12 mouse cellular contexts compared by ENCODE assay signal in genomic region chr10:117641400-117642200, GRCm38 (mm10). TPM values are rescaled to one million over a fixed set of nuclear protein-coding genes. Genes with fewer than 3 reads are reported as not detected.
DNase-seq lines count a peak whose midpoint lies in the region; ATAC-seq and TF ChIP-seq lines count a peak whose summit lies in the region.
"Had no signal": no experiment of that assay in that cellular context is flagged by ENCODE, and none has a peak within 500 bp of the region (broad histone marks: within the 10 kb centered on the region; RNA-seq: fewer than 3 reads in every experiment).

No protein-coding gene starts in this region.

- no peak overlapping the region for H3K27ac ChIP-seq in neural tube, embryonic 15.5 days (replicated peaks)
- no peak overlapping the region for H3K27ac ChIP-seq in forebrain, postnatal 0 days (ENCODE audit: low read depth, low read length)
- no peak overlapping the region for H3K27ac ChIP-seq in hindbrain, postnatal 0 days
- H3K27ac ChIP-seq: liver, embryonic 15.5 days had no signal

- 69% methylated on average over 20 of the region's 20 CpGs for WGBS in neural tube, embryonic 15.5 days
- 43% methylated on average over 20 of the region's 20 CpGs for WGBS in forebrain, postnatal 0 days
- 54% methylated on average over 20 of the region's 20 CpGs for WGBS in hindbrain, postnatal 0 days

- no peaks in the 10 kb centered on the region for H3K9me3 ChIP-seq in neural tube, embryonic 15.5 days (replicated peaks)
- H3K9me3 ChIP-seq in forebrain, postnatal 0 days (ENCODE audit: low read length) = no peaks in the 10 kb centered on the region
- H3K9me3 ChIP-seq in hindbrain, postnatal 0 days (ENCODE audit: low read length) = no peaks in the 10 kb centered on the region
- H3K9me3 ChIP-seq: liver, embryonic 15.5 days had no signal

- DNase-seq in neural tube, embryonic 10.5 days (ENCODE audit: extremely low spot score, low spot score) = no peak
- DNase-seq in forebrain, postnatal 0 days = no peak
- no peak for DNase-seq in hindbrain, postnatal 0 days (ENCODE audit: low spot score)
- DNase-seq in urinary bladder, postnatal 10 days (ENCODE audit: low spot score) = no peak
- no peak for DNase-seq in kidney, adult 11 months
- DNase-seq in frontal cortex, postnatal 36 days (ENCODE audit: low spot score in 2 of 2) = no peak
- DNase-seq: cerebellum, adult 9-10 months; gastrocnemius, postnatal 25 days; right cerebral cortex, postnatal 14 days; thymus, adult 18-20 months had no signal

- H3K4me1 ChIP-seq in neural tube, embryonic 15.5 days = 0 out of 2 replicates have a peak, but pooled peaks cover 8% of the 10 kb centered on the region
- no peaks in the 10 kb centered on the region for H3K4me1 ChIP-seq in forebrain, postnatal 0 days (ENCODE audit: insufficient read depth)
- no peaks in the 10 kb centered on the region for H3K4me1 ChIP-seq in hindbrain, postnatal 0 days (ENCODE audit: insufficient read depth, low read length)

- peak overlapping the region; percentile 2; the same call in 1 of the 2 replicates for H3K4me2 ChIP-seq in neural tube, embryonic 15.5 days
- peak overlapping the region; percentile 30 for H3K4me2 ChIP-seq in forebrain, postnatal 0 days (ENCODE audit: low read depth)
- 0 out of 2 replicates have a peak overlapping the region, but pooled peaks have one; percentile 21 for H3K4me2 ChIP-seq in hindbrain, postnatal 0 days (ENCODE audit: low read depth, low read length)
- H3K4me2 ChIP-seq: liver, embryonic 15.5 days had no signal

- H3K36me3 ChIP-seq in neural tube, embryonic 15.5 days = no peaks in the 10 kb centered on the region
- no peaks in the 10 kb centered on the region for H3K36me3 ChIP-seq in forebrain, postnatal 0 days (ENCODE audit: insufficient read depth)
- H3K36me3 ChIP-seq in hindbrain, postnatal 0 days (ENCODE audit: insufficient read depth, low read length) = no peaks in the 10 kb centered on the region
- H3K36me3 ChIP-seq: liver, embryonic 15.5 days had no signal

- ATAC-seq in neural tube, embryonic 15.5 days (ENCODE audit: low FRiP score) = no peak
- ATAC-seq in forebrain, postnatal 0 days = no peak
- no peak for ATAC-seq in hindbrain, postnatal 0 days

- no peak overlapping the region for H3K4me3 ChIP-seq in neural tube, embryonic 15.5 days (replicated peaks)
- no peak overlapping the region for H3K4me3 ChIP-seq in forebrain, postnatal 0 days (ENCODE audit: low read depth, low read length)
- H3K4me3 ChIP-seq in hindbrain, postnatal 0 days (ENCODE audit: low read length) = no peak overlapping the region
- H3K4me3 ChIP-seq: liver, embryonic 15.5 days had no signal

- TF ChIP-seq CTCF in forebrain, postnatal 0 days (IDR thresholded peaks at IDR 0.05; ENCODE audit: low read depth) = no peak
- TF ChIP-seq CTCF in hindbrain, postnatal 0 days (IDR thresholded peaks at IDR 0.05; ENCODE audit: low read depth) = no peak

- no peak overlapping the region for H3K9ac ChIP-seq in neural tube, embryonic 15.5 days (replicated peaks)
- no peak overlapping the region for H3K9ac ChIP-seq in forebrain, postnatal 0 days
- H3K9ac ChIP-seq in hindbrain, postnatal 0 days (replicated peaks; ENCODE audit: low read length) = no peak overlapping the region
- H3K9ac ChIP-seq: liver, embryonic 15.5 days had no signal

- H3K27me3 ChIP-seq in neural tube, embryonic 15.5 days (replicated peaks) = no peaks in the 10 kb centered on the region
- H3K27me3 ChIP-seq in forebrain, postnatal 0 days (ENCODE audit: insufficient read depth, low read length) = no peaks in the 10 kb centered on the region
- H3K27me3 ChIP-seq in hindbrain, postnatal 0 days (ENCODE audit: insufficient read depth, low read length) = no peaks in the 10 kb centered on the region
- H3K27me3 ChIP-seq: liver, embryonic 15.5 days had no signal

RNA-seq across cellular contexts. Expression of gene Cpm, which starts 12.3 kb away (rescaled TPM):
- 4.1 and 12.9 TPM in 2 replicates for polyA plus RNA-seq in neural tube, embryonic 15.5 days (2015; fragmentation: Nextera tagmentation; extraction: Ambion mirVana)
- 3.0 and 3.4 TPM in 2 replicates for total RNA-seq in forebrain, postnatal 0 days (2014; rRNA removed)
- polyA plus RNA-seq in forebrain, postnatal 0 days (2015; fragmentation: Nextera tagmentation; extraction: Ambion mirVana) = 4.4 and 7.5 TPM in 2 replicates
- 0.75 and 2.4 TPM in 2 replicates for total RNA-seq in hindbrain, postnatal 0 days (2014; rRNA removed)
- 2.3 and 3.1 TPM in 2 replicates for polyA plus RNA-seq in hindbrain, postnatal 0 days (2015; fragmentation: Nextera tagmentation; extraction: Ambion mirVana)
